Mouse (Mus musculus): Measurements from ENCODE around the gene Bhmt. TPM values are rescaled to one million over a fixed set of nuclear protein-coding genes. Genes with fewer than 3 reads are reported as not detected.
"Not testable (repeated sequence)": the region's sequence is repeated elsewhere in the genome, so short reads cannot be mapped to it uniquely, and the experiment has no call there.

Gene Bhmt
- polyA plus RNA-seq, 1 experiment from 2014 or later: not detected

DNA sequence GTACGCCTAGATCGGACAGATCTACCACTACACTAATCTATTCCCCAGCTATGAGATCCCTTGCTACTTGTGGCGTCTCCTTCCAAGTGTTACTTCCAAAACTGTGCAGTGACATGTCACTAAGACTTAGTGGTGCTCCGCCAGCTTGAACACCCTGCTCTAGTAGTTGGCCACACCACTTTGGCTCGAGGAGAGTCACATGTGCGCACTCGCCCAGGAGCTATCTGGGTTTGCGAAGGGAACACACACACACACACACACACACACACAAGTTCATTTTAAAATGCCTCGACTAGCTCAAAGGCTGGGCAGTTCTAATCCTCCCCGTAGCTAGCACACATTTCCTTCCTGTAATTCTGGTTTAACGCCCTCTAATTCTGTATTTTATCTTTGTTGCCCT is 36.2 kb downstream of the Bhmt start:
- 89% methylated on average over 11 of the region's 11 CpGs for WGBS
- no peaks in the 10 kb centered on the region for H3K27me3 ChIP-seq (ENCODE audit: low read depth, poor library complexity, severe bottlenecking)

DNA sequence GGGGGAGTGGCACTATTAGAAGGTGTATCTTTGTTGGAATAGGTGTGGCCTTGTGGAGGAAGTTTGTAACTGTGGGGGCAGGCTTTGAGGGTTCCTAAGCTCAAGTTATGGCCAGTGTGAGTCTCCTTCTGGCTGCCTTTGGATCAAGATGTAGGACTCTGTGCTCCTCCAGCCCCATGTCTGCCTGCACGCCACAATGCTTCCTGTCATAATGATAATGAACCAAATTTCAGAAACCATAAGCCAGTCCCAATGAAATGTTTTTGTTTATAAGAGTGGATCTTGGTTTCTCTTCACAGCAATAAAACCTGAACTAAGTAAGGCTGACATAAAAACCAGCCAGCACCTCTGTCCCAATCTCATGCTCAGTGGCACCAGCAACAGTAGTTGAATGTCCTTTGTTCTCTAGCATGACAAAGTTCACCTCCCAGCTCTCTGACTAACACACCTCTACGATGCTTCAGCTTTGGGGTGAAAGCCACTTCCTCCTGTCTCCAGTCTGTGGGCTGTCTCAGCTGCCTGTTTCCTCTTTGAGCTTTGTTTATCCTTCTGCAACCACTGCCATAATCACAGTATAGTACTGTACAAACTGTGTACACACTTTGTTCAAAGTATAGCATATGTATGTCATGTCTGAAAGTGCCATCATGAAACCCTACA is 44.6 kb downstream of the Bhmt start:
- Histone ChIP-seq H3K9me3 (replicated peaks) (no peaks in the 10 kb centered on the region), H3K4me3 (no peak overlapping the region), H3K36me3 (no peaks in the 10 kb centered on the region), H3K27me3 (ENCODE audit: low read depth, poor library complexity, severe bottlenecking) (no peaks in the 10 kb centered on the region), H3K4me1 (no peaks in the 10 kb centered on the region), H3K27ac (no peak overlapping the region)
- 84% methylated on average over 2 of the region's 2 CpGs for WGBS
- no peak for DNase-seq (ENCODE audit: low spot score)

More for the DNA sequence above, 36.2 kb downstream of the Bhmt start:
- Histone ChIP-seq H3K27ac (no peak overlapping the region), H3K36me3 (no peaks in the 10 kb centered on the region), H3K4me1 (no peaks in the 10 kb centered on the region), H3K4me3 (no peak overlapping the region), H3K9me3 (replicated peaks) (no peaks in the 10 kb centered on the region)
- DNase-seq (ENCODE audit: low spot score): no peak

DNA sequence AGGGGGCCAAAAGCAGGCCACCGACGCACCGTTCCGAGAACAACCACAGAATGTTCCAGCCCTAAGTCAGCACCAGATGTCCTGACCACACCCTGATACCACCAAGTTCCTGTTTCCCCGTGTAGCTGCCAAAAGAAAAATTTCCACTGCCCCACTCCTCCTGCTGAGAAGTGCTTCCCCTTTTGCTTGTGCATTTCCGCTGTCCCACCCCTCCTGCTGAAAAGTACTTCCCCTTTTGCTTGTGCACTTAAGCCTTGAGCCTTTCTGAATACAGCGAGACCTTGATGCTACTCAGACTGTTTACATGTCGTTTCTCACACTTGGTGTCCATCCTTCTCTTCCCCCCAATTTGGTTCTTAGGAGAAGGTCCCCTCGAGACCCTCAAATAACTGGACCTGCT is 55.2 kb downstream of the Bhmt start:
- H3K9me3 ChIP-seq (replicated peaks); H3K4me3 ChIP-seq; H3K4me1 ChIP-seq; H3K27ac ChIP-seq; H3K27me3 ChIP-seq (ENCODE audit: low read depth, poor library complexity, severe bottlenecking); H3K36me3 ChIP-seq: not testable (repeated sequence)
- 95% methylated on average over 9 of the region's 9 CpGs for WGBS
- DNase-seq (ENCODE audit: low spot score): peak; percentile 7

DNA sequence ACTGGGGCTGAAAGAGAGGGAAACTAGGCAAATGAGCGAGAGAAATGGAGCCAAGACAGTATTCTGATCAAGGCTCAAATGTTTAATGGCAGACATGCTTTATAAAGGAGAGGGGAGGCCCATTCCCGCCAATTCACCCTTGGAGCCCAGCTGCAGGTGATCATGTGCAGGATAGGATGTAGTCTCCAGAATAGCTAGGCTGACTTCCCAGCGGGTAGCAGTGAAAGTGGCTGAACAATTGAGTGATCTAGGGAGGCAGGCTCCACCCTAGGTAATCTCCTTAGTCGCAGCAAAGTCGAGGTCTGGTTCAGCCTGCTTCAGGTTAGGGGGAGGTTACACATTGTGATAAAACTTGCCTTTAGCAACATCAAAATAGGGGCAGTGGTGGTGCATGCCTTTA is 57.3 kb downstream of the Bhmt start:
- Histone ChIP-seq H3K4me1 (no peaks in the 10 kb centered on the region), H3K27me3 (ENCODE audit: low read depth, poor library complexity, severe bottlenecking) (no peaks in the 10 kb centered on the region), H3K9me3 (replicated peaks) (no peaks in the 10 kb centered on the region), H3K4me3 (no peak overlapping the region), H3K27ac (no peak overlapping the region), H3K36me3 (no peaks in the 10 kb centered on the region)
- 84% methylated on average over 5 of the region's 5 CpGs for WGBS
- peak; percentile 9 for DNase-seq (ENCODE audit: low spot score)

DNA sequence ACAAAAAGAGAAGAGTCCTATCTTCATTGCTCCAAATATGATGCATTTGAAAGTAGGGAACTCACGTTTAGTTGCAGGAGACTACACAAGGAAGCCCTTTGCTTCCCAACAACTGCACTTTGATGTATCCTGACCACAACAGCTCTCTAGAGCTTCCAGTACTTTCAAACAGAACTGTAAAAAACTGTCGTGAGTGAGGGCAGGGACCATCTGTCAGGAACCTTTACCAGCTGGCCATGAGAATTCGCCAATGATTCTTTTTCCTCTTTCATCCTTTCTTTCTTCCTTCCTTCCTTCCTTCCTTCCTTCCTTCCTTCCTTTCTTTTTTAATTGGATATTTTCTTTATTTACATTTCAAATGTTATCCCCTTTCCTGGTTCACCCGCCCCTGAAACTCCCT is 68.1 kb downstream of the Bhmt start:
- H3K9me3 ChIP-seq (replicated peaks): no peaks in the 10 kb centered on the region
- WGBS: 64% methylated on average over 4 of the region's 4 CpGs
- peaks cover 4% of the 10 kb centered on the region; the same call in 1 of the 2 replicates for H3K4me1 ChIP-seq
- DNase-seq (ENCODE audit: low spot score): no peak
- no peaks in the 10 kb centered on the region for H3K36me3 ChIP-seq
- H3K27me3 ChIP-seq (ENCODE audit: low read depth, poor library complexity, severe bottlenecking): no peaks in the 10 kb centered on the region
- H3K27ac ChIP-seq: no peak overlapping the region
- no peak overlapping the region for H3K4me3 ChIP-seq

Other genes with a start within 250 kb of the Bhmt start
- gene Jmy, start 138.2 kb downstream of the Bhmt start, polyA plus RNA-seq (2016; fragmentation: Nextera tagmentation; extraction: Ambion mirVana): 4.2 and 5.7 TPM in 2 replicates
- not detected in 2 replicates for gene Bhmt2, start 36.3 kb upstream of the Bhmt start, polyA plus RNA-seq (2016; fragmentation: Nextera tagmentation; extraction: Ambion mirVana)
- gene Dmgdh, start 36.5 kb upstream of the Bhmt start, polyA plus RNA-seq (2016; fragmentation: Nextera tagmentation; extraction: Ambion mirVana): not detected in 2 replicates
- 5.3 and 7.2 TPM in 2 replicates for gene Arsb, start 133.7 kb upstream of the Bhmt start, polyA plus RNA-seq (2016; fragmentation: Nextera tagmentation; extraction: Ambion mirVana)

Data from limb, embryonic 10.5 days (tissue).